Mouse (Mus musculus): ENCODE data around the gene Zscan10.

The Zscan10 gene

DNA sequence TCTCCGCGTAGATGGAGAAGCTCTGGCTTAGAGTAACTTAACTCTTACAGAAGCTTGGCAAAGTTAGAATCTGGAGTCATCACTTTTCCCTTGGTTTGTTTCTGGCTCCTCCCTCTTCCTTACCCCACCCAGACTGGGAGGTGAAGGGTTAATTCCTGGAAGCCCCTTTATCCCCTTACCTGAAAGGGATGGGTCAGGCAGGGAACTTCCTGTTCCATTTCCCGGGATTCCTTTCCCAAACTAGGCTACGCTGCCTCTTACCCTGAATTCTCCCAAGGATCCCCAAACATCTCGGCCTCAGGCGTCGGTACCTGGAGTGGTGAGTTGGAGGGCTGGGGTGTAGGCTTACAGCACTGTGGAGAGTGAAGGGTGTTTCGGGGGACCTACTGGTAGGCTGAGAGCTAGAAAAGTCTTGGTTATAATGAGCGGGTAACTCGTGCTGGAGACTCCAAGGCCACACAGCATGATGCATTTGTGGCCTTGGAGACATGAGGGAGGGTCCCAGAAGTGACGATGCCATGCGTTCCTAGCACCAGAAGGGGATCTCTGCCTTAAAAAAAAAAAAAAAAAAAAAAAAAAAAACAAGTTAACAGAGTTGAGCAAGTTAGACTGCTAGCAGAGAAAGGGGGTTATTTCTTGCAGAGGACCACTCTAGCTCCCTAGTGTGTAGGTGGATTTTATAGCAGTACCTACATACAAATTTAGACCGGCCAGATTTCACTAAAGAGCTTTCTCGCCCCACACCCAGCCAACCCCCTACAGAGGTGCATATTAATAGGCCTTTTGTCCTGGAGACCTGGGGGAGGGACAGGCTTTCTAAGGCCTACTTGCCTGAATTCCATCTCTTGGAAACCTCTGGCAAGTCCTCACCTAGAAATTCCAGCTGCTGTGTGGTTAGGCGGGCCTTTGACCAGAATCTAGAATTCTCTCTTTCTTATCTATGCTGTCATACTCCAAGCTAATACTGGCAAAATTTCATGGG, at the start of gene Zscan10:
Zscan10 (plus strand) TSS at position 216 of the 982 bp plus-strand sequence.
- DNase-seq (ENCODE audit: low read depth): no peak

DNA sequence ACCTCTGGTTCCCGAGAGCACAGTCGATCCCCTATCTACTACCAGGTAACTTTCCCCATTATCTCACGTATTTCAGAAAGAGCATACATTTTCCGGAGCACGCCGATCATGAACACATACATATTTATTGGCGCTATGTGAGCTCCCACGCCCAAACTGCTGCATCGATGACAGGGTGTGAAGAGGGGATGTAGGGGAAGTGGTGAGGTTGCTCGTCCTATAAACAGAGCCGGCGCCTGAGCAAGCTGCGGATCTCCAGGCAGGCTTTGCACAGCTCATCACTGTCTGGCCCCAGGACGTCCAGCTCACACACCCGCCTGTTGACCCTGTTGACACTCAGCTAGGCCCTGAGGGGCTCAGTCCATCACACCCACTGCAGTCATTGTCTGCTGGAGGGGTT, 49.8 kb upstream of the Zscan10 start:
- peak; percentile 76 for DNase-seq (ENCODE audit: low read depth)

DNA sequence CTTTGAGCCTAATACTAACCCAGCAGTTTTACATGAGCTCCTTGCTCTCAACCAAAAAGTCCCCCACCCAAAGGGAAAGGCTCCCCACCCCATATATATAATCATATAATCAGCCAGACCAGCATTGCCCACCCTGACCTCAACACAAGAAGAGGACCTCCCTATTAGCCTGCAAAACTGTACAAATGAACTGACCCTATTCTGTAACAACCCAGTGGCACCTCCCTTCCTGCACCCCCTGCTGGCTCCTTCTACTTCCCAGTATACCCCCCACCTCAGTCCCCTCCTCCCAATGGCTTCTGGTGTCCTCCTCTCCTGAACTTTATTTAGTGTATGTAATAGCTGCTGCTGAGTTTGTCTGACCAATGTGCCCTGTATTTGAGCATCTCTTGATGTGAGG, 49.2 kb upstream of the Zscan10 start:
- no peak for DNase-seq (ENCODE audit: low read depth)

DNA sequence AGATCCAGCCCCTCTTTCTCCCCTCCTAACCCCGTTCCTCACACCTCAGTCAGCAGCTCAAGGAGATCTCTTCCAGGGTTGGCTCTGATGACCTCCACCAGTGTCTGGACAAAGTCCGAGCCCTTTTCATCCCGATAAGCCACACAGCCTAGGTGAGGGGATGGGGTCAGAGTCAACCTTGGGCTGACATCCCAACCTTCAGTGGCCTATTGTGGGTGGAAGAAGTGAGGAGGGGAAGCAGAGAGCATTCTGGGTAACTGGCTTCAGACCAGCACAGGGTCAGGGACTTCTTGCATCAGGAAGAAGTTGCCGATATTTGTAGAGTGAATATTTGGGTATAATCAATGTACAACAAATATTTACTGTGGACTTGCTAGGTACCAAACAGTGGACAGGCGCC, 48.7 kb upstream of the Zscan10 start:
- no peak for DNase-seq (ENCODE audit: low read depth)

DNA sequence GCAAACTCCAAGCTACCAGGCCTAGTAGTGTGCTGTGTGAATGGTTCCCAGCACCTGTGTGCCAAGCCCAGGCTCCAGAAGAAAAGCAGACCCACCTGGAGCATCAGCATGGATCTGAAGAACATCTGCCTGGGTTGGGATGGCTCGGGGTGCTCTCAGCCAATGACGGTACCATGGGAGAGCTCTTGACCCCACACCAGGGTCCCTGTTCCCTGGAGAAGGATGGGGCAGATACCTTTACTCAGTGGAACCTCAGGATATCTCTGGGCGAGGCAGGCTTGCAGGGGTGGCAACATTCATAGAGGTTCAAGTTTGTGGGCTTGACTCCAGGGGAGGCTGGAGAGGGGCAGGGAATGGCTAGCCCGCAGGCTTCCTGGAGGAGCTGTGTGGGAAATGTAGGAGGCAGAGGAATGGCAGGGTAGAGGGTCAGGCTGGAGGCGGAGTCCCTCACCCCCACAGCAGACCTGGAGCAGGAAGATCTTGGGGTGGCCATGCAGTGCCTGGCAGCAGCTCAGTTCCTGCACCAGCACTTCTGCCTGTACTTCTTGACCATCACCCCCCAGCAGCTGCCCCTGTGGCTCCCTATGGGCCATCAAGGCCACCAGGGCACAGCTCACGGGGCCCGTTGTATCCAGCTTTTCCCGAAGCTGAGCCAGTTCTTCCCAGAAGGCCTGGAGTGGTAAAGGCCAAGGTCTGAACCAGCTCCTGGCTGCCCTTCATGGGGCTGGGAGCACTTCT, 47.6 kb upstream of the Zscan10 start:
- no peak for DNase-seq (ENCODE audit: low read depth)

DNA sequence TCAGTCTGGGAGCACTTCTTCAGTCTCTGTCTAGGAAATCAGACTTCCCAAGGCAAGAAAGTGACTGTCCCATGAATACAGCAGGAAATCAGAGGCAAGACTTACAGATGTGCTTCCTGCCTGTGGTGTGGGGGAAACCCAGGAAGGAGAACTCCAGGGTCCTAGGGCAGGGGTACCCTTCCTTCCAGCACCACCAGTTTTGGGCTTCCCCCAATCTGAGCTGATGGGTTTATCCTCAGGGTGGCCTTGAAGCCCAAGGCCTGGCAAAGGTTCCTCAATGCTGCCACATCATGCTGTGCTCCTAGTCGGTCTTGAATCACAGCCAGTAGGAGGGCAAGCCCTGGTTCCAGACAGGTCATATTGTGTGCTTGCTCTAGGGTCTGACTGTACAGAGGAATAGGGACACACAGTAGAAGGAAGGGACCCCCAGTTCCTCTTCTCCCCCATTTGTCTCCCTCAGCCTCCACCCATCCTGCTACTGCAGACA, 47.0 kb upstream of the Zscan10 start:
- DNase-seq (ENCODE audit: low read depth): no peak

DNA sequence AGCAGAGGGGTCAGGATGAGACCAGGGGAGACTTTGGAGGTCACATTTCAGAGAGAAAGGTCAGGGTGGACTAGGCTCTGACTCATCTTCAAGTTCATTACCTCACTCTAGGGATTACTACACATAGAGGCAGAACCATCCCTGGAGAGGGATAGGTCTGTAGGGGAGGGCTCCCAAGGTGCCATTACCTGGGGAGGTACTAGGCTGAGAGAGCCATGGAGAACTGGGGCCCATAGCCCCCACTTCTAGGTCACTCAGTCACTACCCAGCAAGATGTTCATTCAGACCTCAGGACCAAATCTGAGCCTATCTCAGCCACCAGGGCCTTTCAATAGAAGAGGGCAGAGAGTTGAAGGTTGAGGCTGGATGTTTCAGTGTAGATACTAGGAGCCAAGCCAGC, 46.3 kb upstream of the Zscan10 start:
- no peak for DNase-seq (ENCODE audit: low read depth)

DNA sequence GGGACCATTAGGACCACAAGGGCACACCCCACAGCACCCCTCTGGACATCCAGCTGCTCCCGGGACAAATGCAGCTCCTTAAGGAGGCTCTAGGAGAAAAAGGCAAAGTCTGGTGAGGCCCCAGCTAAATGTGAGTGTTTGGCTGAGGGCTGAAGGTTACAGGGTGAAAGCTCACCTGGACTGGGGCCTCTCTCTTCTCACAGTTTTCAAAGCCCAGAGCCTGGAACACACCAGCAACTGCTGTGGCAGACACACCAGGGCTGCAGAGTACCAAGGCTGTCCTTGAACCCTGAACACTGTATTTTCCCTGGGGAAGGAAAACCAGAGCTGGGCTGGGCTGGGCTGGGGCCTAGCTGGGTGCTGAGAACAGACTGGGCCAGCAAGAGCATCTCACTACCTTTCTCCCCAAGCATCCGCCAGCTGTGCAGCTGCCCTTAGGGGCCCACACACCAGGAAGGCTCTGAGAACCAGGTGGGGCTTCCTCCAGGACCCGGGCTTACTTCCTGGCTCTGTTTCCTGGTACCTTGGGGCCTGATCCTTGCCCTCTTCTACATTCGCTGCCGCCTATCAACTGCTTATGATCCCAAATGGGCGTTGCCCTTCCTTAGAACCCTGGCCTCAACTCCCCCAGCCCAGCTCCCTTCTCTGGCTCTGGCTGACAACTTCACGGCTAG, 45.3 kb upstream of the Zscan10 start:
- DNase-seq (ENCODE audit: low read depth): no peak

DNA sequence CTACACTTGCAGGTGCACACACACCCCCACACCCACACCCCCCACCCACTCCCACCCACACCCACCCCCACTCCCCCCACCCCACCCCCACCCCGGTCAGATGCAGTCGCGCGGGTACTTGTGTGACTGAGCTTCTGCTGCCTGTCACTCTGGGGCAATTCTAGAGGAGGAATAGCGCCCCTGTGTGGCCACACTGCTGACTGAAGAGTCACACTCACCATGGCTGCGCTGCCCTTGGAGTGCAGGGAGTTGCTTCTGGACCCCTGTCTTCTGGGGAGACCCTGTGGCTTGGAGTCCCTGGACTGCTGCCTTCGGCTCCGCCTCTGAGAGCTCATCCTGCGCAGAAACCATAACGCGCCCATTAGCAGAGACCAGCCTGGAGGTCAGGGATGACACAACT, 40.9 kb upstream of the Zscan10 start:
- peak; percentile 66 for DNase-seq (ENCODE audit: low read depth)

DNA sequence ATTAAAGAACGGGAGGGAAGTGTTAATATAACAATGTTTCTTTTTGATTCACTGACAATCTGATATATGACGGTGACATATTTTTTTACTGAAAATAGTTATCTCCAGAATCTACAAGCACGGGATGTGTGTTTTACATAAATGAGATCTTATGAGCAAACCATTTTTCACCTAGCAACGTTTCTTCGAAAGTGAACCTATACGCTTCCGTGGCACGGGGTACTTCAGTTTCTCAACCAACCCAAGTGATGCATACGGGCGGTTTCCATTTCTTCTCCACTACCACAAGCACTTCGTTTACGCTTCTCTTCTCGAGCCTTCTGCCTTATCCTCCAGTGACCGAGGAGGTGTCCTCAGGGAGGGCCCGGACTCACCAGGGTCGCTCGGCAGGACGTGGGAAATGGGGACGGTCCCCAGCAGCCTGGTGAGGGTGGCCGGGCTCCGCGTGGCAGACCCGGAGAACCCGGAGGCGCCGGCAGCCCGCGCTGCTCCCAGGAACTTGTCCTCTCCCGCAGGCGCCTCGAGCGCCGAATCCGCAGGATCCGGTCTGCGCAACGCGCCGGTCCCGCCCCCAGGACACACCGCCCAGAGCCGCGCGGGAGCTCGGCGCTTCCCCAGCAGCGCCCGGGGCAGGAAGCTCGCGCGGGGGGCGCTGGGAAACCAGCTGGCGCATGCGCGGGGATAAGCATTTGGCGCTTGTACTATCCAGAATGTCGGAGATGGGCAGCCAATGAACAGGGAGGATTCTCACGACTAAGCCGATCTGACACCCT, 36.9 kb upstream of the Zscan10 start, which contains the start of gene Zfp213:
Zfp213 (minus strand) TSS at position 644 of the 773 bp plus-strand sequence.
- peak; percentile 96 for DNase-seq (ENCODE audit: low read depth)

DNA sequence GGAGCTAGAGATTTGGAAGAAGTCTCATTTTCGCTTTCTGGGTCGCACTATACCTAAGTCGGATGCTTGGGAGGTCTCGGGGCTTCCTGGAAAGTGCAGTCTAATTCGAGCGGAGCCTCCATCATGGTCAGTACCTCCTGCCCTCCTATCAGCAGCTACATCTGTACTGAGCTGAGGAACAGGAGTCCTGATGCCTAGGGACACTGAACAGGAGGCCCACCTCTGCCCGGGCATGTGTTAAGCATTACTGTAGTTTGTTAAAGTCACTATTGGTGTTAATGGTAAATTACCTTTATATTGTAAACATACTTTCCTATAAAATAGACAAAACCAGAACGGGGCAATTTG, 36.3 kb upstream of the Zscan10 start:
- no peak for DNase-seq (ENCODE audit: low read depth)

DNA sequence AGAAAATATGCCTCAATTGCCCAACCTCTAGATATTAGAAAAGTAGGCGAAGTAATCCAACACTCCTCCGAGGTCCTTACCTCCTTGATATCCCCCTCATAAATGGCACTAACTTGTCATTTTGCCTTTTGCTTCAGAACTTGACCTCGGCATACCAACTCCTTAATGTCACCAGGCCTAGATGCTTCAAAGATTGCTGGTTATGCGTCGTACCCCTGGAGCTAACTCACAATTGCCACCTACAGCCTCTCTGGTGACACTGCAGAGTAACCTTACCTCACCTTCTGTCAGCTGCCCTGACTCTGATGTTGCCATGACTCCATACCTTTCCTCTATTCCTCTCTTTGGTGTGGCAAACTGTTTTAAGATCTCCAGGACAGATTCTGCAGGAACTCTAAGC, 33.9 kb upstream of the Zscan10 start:
- DNase-seq (ENCODE audit: low read depth): peak; percentile 66

DNA sequence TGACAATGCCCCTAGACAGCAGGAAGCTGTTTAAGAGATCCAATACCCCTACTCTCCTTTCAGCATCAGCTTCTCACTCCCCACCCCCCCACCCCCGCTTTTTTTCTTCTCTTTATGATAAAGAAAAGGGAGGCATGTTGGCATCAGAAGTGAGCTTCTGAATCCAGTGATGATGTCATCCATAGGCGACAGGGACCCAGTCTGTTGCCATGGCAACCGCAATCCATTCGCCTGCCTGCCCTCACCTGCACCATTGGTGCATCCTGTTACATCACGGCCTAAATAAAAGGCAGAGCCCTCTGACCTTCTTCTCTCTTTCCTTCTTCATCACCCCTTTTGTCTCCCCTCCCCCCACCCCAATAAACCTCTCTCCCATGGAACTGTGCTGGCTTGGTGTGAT, 32.3 kb upstream of the Zscan10 start:
- DNase-seq (ENCODE audit: low read depth): no peak

DNA sequence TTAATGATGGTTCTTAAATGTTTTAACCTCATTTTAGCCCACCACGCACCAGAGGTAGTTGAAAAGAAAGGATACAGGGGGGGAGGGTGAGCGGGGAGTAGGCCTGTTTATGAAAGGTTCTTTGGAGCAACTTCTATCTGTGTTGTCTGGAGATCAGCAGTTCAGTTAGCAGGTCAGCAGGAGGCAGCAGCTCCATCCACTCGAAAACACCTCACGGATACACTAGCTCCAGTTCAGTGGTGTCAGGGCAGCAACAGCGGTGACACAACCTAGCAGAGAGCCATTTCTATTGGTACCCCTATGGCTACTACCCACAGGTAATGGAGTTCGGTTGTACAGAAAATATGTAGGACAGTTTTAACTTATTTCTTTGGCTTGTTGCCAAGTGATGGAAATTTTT, 30.6 kb upstream of the Zscan10 start:
- DNase-seq (ENCODE audit: low read depth): peak; percentile 84

DNA sequence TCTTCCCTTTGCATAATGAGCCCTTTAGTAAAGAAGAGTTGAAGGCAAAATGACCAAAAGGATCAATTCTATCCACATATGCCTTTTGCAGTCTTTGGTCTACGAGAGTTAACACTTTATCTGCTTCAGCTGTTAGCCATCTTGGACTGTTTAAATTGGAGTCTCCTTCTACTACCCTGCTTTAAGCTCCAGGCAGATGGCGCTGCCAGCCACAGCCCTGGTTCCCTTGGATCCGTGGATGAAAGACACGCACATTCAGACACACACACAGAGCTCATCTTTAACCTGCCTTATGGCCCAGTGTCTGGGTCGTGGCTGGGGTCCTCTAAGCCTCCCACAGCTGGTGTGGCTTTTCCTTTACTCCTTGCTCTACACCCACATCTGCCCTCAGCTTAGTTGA, 29.6 kb upstream of the Zscan10 start:
- no peak for DNase-seq (ENCODE audit: low read depth)

DNA sequence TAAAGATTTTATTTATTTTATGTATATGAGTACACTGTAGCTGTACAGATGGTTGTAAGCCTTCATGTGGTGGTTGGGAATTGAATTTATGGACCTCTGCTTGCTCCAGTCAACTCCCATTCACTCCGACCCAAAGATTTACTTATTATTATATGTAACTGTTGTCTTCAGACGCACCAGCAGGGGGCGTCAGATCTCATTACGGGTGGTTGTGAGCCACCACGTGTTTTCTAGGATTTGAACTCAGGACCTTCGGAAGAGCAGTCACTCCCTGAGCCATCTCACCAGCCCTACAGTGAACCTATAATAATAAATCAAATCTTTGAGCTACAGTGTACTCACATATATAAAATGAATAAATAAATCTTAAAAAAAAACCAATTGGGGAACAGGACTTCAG, 28.6 kb upstream of the Zscan10 start:
- peak; percentile 60 for DNase-seq (ENCODE audit: low read depth)

DNA sequence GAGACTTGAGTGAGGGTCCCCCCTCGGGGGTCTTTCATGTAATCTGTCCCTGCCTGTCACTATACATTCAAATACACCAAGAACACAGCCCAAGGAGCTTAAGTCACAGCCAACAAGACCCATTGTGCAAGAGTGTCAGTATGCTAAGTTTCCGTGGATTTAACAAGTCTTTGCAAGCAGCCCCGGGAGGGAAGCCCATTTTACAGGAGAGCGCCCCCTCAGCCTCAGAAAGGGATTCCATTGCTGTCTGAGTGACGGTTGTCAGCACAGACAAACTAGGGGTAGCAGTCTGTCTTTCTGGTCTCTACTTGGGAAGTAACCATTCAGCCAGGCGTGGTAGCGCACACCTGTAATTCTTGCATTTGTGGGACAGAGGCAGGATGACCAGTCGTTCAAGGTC, 26.5 kb upstream of the Zscan10 start:
- DNase-seq (ENCODE audit: low read depth): no peak

DNA sequence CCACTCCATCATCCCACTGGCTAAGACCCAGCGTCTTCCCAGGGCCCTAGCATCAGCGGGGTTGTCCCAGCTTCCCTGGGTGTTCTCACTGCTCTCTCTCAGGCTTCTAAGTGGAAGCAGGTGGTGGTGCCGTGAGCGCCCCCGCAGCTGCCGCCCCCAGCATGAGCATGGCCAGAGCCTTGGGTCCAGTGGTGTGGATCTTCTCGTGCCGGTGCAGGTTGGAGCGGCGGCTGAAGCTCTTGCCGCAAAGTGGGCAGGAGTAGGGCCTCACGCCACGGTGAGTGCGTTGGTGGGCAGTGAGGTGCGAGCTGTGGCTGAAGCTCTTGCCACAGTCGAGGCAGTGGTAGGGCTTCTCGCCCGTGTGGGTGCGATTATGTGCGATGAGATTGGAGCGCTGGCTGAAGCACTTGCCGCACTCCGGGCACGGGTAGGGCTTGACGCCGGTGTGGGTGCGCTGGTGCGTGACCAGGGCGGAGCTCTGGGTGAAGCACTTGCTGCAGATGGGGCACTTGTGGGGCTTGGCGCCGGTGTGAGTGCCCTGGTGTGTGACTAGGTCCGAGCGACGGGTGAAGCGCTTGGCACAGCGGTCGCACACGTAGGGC, 24.6 kb upstream of the Zscan10 start:
- DNase-seq (ENCODE audit: low read depth): no peak

DNA sequence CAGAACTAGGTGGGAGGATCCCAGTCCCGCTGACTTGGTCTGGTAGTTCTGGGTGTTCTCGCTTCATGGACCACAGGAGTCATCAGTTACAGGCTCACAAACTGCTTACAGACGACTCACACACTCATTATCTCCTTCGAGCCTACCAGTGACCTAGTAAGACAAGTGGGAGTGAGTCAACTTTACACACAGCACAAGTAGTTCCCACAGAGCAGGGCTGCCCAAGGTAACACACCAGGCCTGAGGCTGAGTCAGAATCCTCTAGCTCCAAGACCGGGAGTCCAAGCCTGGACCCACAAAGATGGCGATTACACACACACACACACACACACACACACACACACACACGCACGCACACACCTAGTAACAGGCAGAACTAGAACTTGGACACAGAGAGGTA, 15.9 kb upstream of the Zscan10 start:
- DNase-seq (ENCODE audit: low read depth): no peak

DNA sequence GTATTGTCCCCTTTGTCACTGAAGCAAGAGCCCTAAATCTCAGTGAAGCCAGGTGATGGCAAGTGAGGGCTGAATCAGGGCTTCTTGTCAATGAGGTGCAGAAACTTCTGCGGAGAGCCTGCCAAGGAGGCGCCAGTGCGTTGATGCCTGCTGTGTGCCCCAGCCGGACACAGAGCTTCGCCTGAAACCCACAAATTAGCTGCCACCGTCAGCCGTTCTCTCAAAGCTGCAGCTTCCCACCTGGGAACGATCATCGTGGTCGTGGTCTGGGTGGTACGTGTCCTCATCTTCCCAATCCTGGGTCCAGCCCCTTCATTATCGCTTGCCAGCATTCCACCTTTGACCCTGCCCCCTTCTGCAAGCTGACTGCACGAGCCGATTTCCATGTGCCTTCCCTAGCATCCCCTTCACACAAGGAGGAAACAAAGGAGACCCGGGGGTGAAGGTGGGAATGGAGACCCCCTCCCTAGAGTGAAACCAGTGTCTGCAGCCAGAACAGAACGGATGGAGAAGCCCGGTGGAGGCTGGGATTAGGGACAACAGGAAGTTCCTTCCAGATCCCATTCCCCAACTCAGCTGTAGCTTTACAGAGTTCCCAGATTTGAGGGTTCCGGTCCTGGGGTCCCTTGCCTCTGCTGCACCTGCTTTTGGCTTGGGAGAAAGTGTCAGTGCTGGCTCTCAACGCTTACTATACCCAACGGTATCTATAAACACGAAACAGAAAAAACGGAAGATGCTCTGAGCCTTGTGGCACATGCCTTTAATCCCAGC, 14.8 kb upstream of the Zscan10 start:
- DNase-seq (ENCODE audit: low read depth): no peak

DNA sequence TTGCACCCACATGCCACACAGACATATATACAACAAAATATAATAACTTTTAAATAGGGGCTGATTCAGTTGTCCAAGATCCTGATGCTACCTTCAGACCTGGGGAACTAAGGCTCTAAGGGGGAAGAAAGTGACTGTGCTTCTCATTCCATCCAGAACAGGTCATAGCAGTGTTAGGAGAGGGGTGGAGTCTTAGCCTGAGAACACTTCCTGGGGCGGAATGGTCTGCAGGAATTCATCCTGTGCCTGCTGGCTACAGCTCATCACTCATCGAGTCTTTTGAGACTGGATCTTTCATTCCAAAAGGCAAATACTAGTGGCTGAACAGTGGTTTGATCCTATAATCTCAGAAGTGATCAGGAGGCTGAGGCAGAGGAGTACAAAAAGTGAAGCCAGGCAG, 13.4 kb upstream of the Zscan10 start:
- DNase-seq (ENCODE audit: low read depth): no peak
